Mouse (Mus musculus): ENCODE data around the gene Sema3a.
"Not testable (repeated sequence)": the region's sequence is repeated elsewhere in the genome, so short reads cannot be mapped to it uniquely, and the experiment has no call there.

The Sema3a gene

GRCm38 (mm10) chr5:13431827-13432226, 306.6 kb downstream of the Sema3a start:
- no peak for DNase-seq

- DNase-seq = no peak
These were observed 307.4 kb downstream of the Sema3a start for GRCm38 (mm10) chr5:13432574-13432973.

GRCm38 (mm10) chr5:13433303-13433702, 308.1 kb downstream of the Sema3a start:
- DNase-seq = no peak

GRCm38 (mm10) chr5:13441112-13441511, 315.9 kb downstream of the Sema3a start:
- no peak for DNase-seq

GRCm38 (mm10) chr5:13460182-13461001, 335.2 kb downstream of the Sema3a start:
- no peak for DNase-seq

GRCm38 (mm10) chr5:13468856-13469255, 343.6 kb downstream of the Sema3a start:
- DNase-seq = no peak

GRCm38 (mm10) chr5:13469401-13469800, 344.2 kb downstream of the Sema3a start:
- DNase-seq = no peak

GRCm38 (mm10) chr5:13470057-13470905, 345.1 kb downstream of the Sema3a start:
- no peak for DNase-seq

- no peak for DNase-seq
These were observed 352.4 kb downstream of the Sema3a start for GRCm38 (mm10) chr5:13477653-13478052.

- DNase-seq = no peak
These were observed 363.5 kb downstream of the Sema3a start for GRCm38 (mm10) chr5:13488671-13489070.

GRCm38 (mm10) chr5:13495967-13496366, 370.8 kb downstream of the Sema3a start:
- DNase-seq = not testable (repeated sequence)

- no peak for DNase-seq
These were observed 374.6 kb downstream of the Sema3a start for GRCm38 (mm10) chr5:13499835-13500234.

GRCm38 (mm10) chr5:13505839-13506499, 380.8 kb downstream of the Sema3a start:
- DNase-seq = no peak

- DNase-seq = no peak
These were observed 383.9 kb downstream of the Sema3a start for GRCm38 (mm10) chr5:13509163-13509562.

GRCm38 (mm10) chr5:13517018-13517417, 391.8 kb downstream of the Sema3a start:
- no peak for DNase-seq

GRCm38 (mm10) chr5:13525597-13525996, 400.4 kb downstream of the Sema3a start:
- no peak for DNase-seq

GRCm38 (mm10) chr5:13527037-13527464, 401.8 kb downstream of the Sema3a start:
- DNase-seq = no peak

- no peak for DNase-seq
These were observed 404.0 kb downstream of the Sema3a start for GRCm38 (mm10) chr5:13529226-13529625.

- peak; percentile 3 for DNase-seq
These were observed 422.4 kb downstream of the Sema3a start for GRCm38 (mm10) chr5:13547472-13548209.

- DNase-seq = no peak
These were observed 423.0 kb downstream of the Sema3a start for GRCm38 (mm10) chr5:13548210-13548554.

- no peak for DNase-seq
These were observed 423.9 kb downstream of the Sema3a start for GRCm38 (mm10) chr5:13549080-13549479.

GRCm38 (mm10) chr5:13550953-13551352, 425.7 kb downstream of the Sema3a start:
- no peak for DNase-seq

- DNase-seq = no peak
These were observed 432.0 kb downstream of the Sema3a start for GRCm38 (mm10) chr5:13557257-13557656.

Data from kidney, adult 18-20 months (tissue).